Mouse (Mus musculus) spleen, adult 12 weeks (tissue): Measurements from ENCODE around the gene Tnfaip6.

ENCODE experiments used
- DNase-seq: peaks from one replicate; pipeline ENCODE4 v3.0.0; 2022; ENCODE audit warnings: low spot score

Tnfaip6 gene

DNA sequence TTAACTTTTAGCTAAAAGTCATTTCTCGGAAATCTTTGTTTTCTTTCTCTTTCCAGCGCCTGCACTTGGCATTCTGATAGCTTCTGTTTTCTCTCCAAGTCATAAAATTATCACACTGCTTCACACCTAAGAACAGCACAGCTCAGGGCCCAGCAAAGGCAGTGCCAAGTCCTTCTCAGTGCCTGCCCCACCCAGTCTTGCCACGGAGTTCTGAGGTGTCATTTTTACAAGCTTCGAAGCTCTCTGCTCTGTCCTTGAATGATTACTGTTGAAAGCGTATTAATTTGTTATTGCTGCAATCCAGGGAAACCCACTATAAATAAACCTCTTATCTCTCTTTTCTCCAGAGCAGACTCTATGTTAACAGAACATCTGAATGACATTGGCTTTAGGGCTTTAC is 15.7 kb downstream of the Tnfaip6 start:
- no peak for DNase-seq

DNA sequence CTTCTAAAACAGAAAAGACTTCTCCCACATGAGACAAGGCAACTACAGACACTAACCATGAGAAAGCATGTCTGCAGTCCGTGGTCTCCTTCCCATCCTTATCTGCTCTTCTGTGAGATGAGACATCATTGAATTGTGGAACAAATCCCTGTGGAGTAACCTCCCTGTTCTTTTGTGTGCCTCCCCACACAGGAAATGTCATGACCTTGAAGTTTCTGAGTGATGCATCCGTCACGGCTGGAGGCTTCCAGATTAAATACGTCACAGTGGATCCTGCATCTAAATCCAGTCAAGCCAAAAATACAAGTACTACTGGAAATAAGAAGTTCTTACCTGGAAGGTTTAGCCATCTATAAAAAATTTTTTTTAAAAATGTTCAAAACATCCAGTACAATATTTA is 17.8 kb downstream of the Tnfaip6 start:
- DNase-seq = no peak

DNA sequence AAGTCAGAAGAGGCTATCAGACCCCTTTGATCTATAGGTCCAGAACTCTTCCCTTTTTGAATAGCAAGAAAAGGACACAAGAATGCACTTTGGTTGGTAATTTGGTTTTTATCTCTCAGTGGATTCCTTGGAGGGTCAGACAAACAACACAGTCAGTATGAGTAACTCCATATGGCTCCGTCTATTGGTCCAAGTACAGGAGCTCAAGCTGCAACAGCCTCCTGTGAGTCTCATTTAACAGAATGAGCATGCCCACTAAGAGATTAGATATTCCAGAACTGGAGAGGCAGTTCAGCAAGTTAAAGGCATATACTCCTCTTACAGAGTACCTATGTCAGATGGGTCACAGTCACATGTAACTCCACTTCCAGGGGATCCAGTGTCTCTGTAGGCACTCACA is 19.3 kb downstream of the Tnfaip6 start:
- no peak for DNase-seq

DNA sequence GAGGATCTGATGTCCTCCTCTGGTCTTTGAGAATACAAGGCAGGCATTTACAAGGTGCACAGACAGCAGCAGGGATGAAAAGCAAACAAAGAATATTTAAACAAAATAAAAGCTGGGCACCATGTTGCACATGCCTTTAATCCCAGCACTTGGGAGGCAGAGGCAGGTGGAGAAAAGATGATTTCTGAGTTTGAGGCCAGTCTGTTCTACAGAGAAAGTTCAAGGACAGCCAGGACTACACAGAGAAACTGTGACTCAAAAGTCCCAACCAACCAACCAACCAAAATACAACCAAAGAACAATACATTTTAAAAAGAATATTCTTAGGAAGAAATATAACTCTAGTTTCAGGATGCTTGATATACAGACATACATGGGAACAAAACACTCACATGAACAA is 19.9 kb downstream of the Tnfaip6 start:
- DNase-seq = no peak

DNA sequence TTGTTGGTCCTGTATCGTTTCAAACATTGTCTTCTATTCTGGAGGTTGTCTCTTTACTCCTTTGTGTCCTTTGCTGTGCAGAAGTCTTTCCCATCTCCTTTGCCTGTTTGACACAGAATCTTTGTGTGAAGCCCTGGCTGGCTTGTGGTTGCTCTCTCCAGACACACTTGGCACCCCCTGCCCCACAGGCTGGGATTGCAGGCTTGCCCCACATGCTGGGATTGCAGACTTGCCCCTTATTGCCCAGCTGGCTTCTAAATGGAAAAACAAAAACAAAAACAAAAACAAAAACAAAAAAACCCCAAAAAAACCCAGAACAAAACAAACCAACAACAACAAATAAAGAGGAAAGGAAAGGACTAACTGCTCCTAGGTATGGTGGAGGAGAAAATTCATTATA is 30.8 kb downstream of the Tnfaip6 start:
- no peak for DNase-seq

DNA sequence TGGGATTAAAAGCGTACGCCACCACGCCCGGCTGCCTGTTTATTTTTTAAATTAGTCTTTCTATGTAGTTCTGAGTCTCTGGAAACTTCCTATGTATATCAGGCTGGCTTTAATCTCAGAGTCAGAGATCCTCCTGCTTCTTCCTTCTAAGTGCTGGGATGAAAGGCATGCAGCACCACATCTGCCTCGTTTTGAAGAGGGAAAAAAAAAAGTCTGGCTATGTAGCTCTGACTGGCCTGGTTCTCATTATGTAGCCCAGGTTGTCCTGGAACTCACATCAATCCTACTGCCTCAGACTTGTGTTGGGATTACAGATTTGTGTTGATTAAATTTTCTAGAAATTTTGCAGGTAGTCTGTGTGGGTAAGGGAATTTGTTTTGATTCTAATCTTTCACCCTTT is 33.0 kb downstream of the Tnfaip6 start:
- DNase-seq = no peak

DNA sequence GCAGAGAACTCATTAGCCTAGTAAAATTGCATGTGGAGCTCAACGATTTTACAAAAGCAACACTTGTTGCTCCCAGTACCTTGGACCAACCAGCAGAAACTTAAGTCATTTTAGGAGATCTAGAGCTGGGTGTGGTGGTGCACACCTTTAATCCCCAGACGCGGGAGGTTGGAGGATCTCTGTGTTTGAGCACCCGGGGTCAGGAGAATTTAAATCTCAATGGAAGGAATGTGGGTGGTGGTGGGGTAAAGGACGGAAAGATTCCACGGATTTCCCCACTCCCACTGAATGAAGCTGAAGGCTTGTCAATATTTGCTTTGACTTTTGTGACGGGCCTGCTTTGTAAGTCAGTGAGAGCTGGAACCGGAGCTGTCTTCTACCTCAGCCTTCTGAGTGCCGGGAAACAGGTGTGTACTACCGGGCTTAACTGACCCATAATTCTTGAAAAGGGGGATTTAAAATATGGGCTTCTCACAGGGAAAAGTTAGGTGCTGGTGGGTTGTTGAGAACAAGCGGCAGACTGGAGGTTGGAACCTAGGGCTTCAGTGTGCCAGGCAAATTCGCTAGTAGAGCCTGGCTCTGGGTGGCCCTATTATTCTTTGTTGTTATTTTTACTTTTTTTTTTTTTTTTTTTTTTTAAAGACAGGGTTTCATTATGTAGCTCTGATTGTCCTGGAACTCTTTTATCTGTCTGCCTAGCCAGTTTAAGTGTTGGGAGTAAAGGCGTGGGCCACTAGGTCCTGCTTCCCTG is 33.6 kb downstream of the Tnfaip6 start:
- DNase-seq = no peak

DNA sequence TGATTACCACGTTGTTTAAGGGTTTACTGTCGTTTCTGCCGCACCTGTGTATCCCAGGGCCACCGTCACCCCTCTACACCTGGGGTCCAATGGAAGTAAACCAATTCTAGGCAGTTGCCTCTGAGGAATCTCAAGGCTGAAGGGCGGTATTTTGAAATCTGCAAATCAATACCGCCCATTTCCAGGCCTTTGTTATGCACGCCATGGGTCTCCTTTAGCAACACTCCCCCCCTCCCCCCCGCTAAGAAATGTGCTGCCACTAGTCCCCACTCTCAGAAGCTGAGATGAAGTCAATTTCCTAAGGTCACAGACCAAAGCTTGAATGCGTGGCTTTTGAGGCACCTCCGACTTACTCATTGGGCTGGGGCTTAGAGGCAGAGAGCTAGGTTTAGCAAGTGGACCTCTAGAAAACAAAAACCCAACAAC is 34.3 kb downstream of the Tnfaip6 start:
- no peak for DNase-seq

DNA sequence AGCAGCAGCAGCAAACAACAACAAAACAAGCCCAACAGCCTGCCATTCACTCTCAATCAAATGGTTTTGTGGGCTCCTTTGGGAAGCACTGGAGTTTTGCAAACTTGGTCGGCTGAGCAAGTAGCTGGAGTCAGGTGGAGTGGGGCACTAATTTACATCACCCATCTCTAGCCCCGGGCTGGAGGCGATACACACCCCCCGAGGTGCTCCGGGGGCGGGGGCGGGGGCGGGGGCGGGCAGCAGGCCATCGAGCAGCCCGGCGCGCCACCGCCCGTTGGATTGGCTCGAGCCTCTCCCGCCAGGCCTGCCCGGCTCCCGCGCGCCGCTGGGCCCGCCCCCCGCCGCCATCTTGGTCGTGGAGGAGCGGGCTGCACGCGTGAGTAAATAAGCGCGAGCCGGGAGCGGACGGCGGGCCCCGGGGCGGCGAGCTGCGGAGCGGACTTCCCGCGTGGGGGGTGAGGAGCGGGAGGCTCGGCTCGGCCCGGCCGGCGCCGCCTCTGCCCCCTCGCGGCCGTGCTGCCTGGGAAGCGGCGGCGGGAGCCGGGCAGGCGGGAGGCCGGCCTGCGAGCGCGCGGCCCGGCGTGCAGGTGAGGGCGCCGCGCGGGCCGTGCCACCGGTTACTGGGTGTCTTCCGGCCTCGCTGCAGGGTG is 34.8 kb downstream of the Tnfaip6 start, which contains the start of gene Rif1:
Gene Rif1 (plus strand): TSS at position 342 of the 650 bp plus-strand sequence.
- DNase-seq = peak; percentile 74

DNA sequence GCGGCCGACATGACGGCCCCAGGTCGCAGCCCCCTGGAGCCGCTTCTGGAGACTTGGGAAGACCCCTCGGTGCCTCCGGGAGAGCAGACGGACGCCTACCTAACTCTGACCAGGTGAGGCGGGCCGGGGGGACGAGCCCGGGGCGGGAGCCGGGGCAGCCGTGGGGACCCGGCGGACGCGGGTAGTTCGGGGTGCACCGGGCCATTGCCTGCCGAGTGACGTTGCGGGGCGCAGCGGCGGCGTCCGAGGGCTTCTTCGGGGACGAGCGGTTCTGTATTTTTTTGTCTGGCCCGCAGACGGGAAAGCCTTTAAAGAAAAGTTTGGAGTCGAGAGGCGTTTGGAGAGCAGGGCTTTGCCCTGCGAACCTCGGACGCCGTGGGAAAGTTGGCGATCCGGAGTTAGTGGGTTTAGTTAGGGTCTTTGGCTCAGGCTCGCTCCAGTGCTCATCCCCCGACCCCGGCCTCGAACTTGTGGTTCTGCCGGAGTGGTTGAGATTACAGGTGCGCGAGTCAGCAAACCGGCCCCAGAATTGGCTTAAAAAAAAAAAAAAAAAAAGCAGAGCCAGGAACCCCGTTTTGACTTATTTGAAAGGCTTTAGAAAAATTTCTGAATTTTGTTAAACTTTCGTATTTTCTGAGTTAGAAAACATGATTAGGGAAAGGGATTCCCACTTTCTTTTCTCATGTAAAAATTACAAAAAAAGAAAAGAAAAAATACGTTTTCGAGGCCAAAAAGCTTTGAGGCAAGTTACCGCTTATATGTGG is 35.5 kb downstream of the Tnfaip6 start:
- peak; percentile 28 for DNase-seq

DNA sequence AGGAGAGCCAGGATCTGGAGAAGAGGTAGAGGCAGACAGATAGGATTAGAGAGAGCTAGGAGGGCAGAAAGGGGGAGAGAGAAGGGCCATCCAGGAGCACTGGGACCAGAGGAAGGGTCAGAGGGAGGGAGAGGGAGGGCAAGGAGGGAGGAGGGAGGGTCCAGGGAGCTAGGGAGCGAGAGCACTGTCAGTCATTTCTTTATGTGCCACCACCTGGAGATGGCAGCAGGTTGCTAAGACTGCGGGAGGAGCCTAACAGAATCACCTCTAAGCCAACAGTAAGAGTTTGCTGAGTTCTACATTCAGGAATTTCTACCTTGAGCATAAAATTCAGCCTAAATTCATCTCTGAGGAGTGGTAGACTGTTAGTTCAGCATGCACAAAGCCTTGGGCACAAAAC is 40.9 kb downstream of the Tnfaip6 start:
- no peak for DNase-seq

DNA sequence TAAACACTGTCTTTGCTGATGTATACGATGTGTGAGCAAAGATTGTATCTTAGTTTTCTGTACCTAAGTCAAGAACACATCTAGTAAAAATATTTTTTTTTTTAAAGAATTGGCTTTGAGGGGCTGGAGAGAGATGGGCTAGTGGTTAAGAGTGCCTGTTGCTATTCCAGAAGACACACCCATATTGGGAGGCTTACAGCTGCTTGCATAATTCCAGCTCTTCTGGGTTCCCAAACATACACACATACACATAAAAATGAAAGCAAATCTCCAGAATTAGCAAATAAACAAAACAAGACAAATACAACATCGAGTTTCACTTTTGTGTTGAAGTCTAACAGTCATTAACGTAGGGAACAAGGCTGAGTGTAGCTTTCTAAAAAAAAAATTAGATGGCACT is 46.2 kb downstream of the Tnfaip6 start:
- DNase-seq = no peak

DNA sequence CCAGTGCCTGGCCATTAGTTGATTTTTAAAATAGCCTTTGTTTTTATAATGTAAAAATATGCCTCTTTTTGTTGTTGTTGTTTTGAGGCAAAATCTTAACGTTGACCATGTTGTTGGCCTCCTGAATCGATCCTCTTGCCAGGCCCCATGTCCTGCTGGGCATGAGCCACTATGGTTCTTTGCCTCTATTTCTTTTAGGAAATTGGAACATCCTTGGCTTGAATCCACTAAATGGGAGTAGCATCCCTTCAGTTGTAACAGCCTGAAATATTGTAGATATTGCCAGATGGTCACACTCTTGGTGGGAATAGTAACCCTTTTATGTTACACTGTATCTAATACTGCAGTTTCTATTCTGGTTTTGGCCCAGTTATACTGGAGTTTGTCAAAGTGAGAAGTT is 46.8 kb downstream of the Tnfaip6 start:
- DNase-seq = no peak
